Mouse (Mus musculus) macrophage (primary cell): ENCODE results near the gene Tubgcp6. TPM values are rescaled to one million over a fixed set of nuclear protein-coding genes. Genes with fewer than 3 reads are reported as not detected.

ENCODE experiments used
- H3K27ac ChIP-seq: fragments of 350-480 bp; formaldehyde crosslinking; 2 replicates; pipeline ENCODE4 v1.9.0; 2021
- H3K36me3 ChIP-seq: fragments of 350-480 bp; formaldehyde crosslinking; 2 replicates; pipeline ENCODE4 v1.9.0; 2021; ENCODE audit errors: inconsistent target
- H3K4me3 ChIP-seq: fragments of 350-480 bp; formaldehyde crosslinking; 2 replicates; pipeline ENCODE4 v1.9.0; 2021; ENCODE audit errors: inconsistent target
- H3K79me2 ChIP-seq: fragments of 350-480 bp; formaldehyde crosslinking; 2 replicates; pipeline ENCODE4 v1.9.0; 2021; ENCODE audit errors: inconsistent target
- WGBS: methylation state at CpG from one replicate; pipeline ENCODE4 v1.1.7; 2026; ENCODE audit warnings: inconsistent platforms; ENCODE audit not compliant: missing documents; 5-methylcytosine and 5-hydroxymethylcytosine counted together
- polyA plus RNA-seq: library from polyadenylated mRNA; stranded (reverse); fragments of 250-400 nt; gene quantifications from 3 replicates; pipeline ENCODE4 v1.2.4, GENCODE M21; 2018; ENCODE audit warnings: inconsistent platforms

The Tubgcp6 gene
- polyA plus RNA-seq, 1 experiment from 2014 or later = 4.1 TPM

DNA sequence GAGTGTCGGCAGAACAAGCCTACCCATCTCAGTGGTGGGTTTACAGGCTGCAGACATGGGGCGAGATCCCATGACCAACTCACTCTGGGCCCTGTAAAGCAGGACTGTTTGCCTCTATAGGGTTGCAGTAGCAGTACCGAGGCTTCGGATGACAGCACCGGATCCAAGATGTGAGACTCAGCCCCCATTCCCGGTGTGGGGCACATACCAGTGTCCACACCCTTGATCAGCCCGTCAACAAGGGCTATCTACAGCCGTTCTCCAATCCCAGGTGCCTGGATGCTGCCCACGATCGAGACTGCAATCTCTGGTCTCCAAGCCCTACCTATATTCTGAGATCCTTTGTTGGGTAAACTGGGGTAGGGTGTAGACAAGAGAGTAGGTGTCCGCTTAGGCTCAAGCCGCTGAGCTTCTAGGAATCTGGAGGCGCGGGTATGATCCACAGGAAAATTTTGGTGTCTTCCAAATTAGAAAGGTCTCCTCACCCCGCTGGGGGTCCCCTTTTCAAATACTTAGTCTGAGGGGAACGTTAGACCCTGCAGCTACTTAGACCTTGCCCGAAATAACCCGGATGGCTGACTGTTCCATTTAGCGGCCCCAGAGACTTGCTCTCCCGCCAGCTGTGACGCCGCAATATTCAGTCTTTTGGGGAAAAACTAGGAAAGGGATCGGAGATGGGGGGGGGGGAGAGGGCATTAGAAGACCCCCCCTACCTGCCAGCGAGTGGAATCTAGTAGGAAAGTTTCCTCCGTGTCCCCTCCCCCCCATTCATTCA lies 25.8 kb upstream of the Tubgcp6 start:
- Histone ChIP-seq H3K27ac (no peak overlapping the region), H3K36me3 (no peaks in the 10 kb centered on the region), H3K79me2 (no peaks in the 10 kb centered on the region), H3K4me3 (peak overlapping the region; percentile 17)
- WGBS = 21% methylated on average over 24 of the region's 25 CpGs

- H3K36me3 ChIP-seq = no peaks in the 10 kb centered on the region
- 73% methylated on average over 4 of the region's 4 CpGs for WGBS
- H3K4me3 ChIP-seq = no peak overlapping the region
- H3K79me2 ChIP-seq = no peaks in the 10 kb centered on the region
- no peak overlapping the region for H3K27ac ChIP-seq
These were observed 25.0 kb upstream of the Tubgcp6 start for GRCm38 (mm10) chr15:89147895-89148294.

- Histone ChIP-seq H3K4me3 (no peak overlapping the region), H3K27ac (no peak overlapping the region), H3K79me2 (no peaks in the 10 kb centered on the region), H3K36me3 (no peaks in the 10 kb centered on the region)
- 29% methylated on average over 10 of the region's 10 CpGs for WGBS
These were observed 24.5 kb upstream of the Tubgcp6 start for GRCm38 (mm10) chr15:89147456-89147855.

- Histone ChIP-seq H3K79me2 (no peaks in the 10 kb centered on the region), H3K27ac (no peak overlapping the region), H3K36me3 (no peaks in the 10 kb centered on the region), H3K4me3 (no peak overlapping the region)
- WGBS = under 1% methylated on average over 14 of the region's 16 CpGs
These were observed 24.1 kb upstream of the Tubgcp6 start for GRCm38 (mm10) chr15:89147024-89147423.

DNA sequence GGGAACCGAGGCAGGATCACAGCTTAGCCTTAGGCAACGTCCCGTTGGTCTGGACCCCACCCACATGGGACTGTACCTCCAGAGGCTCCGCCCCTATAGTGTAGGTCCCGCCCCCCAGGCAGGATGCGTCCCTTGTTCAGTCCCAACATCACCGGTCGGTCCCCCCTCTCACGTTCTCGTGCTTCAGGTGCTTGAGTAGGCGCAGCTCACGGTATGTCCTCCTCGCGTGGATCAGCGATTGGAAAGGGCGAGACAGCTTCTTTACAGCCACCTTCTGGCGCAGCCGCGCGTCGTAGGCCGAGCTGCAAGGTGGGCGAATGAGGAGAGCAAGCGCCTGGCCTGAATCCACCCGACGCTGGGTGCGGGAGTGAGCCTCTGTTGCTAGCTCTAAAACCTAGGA lies 23.6 kb upstream of the Tubgcp6 start:
- no peak overlapping the region for H3K4me3 ChIP-seq
- no peaks in the 10 kb centered on the region for H3K79me2 ChIP-seq
- 4% methylated on average over 27 of the region's 27 CpGs for WGBS
- H3K27ac ChIP-seq = no peak overlapping the region
- H3K36me3 ChIP-seq = no peaks in the 10 kb centered on the region

DNA sequence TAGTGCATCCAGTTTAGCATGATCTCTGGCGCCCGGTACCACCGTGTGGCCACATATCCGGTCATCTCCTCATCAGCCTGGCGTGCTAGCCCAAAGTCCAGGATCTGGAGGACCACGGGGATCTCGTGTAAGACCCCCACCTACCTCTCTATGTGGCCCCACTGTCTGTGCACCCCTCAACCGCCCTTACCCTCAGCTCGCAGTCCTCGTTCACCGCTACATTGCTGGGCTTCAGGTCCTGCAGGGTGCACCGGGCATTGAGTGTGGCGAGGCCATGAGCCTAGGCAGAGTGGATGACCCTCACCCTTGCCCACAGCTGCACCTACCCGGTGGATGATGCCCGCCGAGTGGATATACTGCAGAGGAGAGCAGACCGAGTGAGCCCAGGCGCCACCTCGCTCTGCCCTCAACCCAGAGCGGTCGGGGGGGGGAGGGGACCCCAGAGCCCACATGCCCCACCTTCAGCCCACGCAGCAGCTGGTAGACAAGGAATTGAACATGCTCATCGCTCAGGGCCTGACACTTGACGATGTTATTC lies 23.0 kb upstream of the Tubgcp6 start:
- no peak overlapping the region for H3K4me3 ChIP-seq
- WGBS = 89% methylated on average over 23 of the region's 24 CpGs
- no peak overlapping the region for H3K27ac ChIP-seq

GRCm38 (mm10) chr15:89144965-89145364 lies 22.1 kb upstream of the Tubgcp6 start:
- no peak overlapping the region for H3K27ac ChIP-seq
- H3K79me2 ChIP-seq = no peaks in the 10 kb centered on the region
- H3K36me3 ChIP-seq = no peaks in the 10 kb centered on the region
- H3K4me3 ChIP-seq = no peak overlapping the region
- WGBS = 52% methylated on average over 11 of the region's 11 CpGs

More for the DNA sequence above, 23.0 kb upstream of the Tubgcp6 start:
- H3K36me3 ChIP-seq = no peaks in the 10 kb centered on the region
- no peaks in the 10 kb centered on the region for H3K79me2 ChIP-seq

DNA sequence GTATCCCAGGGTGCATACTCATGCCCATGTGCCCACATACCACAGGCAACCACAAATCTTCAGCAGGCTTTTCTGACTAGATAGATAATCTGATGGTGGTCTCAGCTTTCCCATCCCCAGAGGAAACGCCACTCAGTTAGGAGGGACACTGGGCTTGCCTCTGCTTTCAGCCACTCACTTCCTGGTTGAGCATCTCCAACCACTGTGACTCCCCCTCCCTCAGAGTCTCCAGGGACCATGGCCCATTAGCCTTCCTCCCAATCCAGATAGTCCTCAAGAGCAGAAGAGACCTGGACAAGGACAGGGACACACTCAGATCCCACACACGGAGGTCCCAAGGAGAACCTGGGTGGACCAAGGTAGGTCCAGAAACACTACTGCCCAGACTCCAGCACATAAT lies 20.2 kb upstream of the Tubgcp6 start:
- Histone ChIP-seq H3K36me3 (no peaks in the 10 kb centered on the region), H3K27ac (no peak overlapping the region), H3K79me2 (no peaks in the 10 kb centered on the region), H3K4me3 (no peak overlapping the region)
- 63% methylated on average over 2 of the region's 2 CpGs for WGBS

- Histone ChIP-seq H3K27ac (no peak overlapping the region), H3K36me3 (no peaks in the 10 kb centered on the region), H3K4me3 (no peak overlapping the region), H3K79me2 (no peaks in the 10 kb centered on the region)
- 54% methylated on average over 4 of the region's 4 CpGs for WGBS
These were observed 19.0 kb upstream of the Tubgcp6 start for GRCm38 (mm10) chr15:89141905-89142304.

DNA sequence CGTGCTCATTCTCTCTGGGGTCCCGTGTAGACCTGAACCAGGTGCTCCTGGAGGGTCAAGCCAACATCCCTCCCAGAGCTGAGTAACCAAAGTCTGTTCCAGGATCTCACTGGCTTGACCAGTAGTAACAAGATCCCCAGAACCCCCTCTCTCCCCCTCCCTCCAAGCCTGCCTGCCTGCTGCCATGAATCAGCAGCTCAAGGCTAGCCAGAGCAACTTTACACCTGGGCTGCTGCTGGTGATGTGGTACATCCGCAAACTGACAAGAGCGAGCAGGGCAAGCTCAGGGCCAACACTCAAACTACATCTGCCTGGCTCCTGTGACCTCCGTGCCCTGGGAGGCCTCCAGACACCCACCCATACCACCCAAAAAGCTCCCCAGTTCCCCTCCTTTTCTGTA lies 18.5 kb upstream of the Tubgcp6 start:
- Histone ChIP-seq H3K27ac (no peak overlapping the region), H3K79me2 (no peaks in the 10 kb centered on the region), H3K4me3 (no peak overlapping the region), H3K36me3 (no peaks in the 10 kb centered on the region)
- WGBS = 24% methylated on average over 5 of the region's 5 CpGs

- Histone ChIP-seq H3K27ac (no peak within 1 kb of the TSS), H3K36me3 (no peaks in the 10 kb centered on the region), H3K79me2 (no peaks in the 10 kb centered on the region), H3K4me3 (no peak within 1 kb of the TSS)
- WGBS = 3% methylated on average over 21 of the region's 21 CpGs
These were observed 17.8 kb upstream of the Tubgcp6 start, which contains the start of gene Mapk12 for GRCm38 (mm10) chr15:89140659-89141252. TSS of gene Mapk12 (minus strand) at chr15:89140703.

GRCm38 (mm10) chr15:89140048-89140658 lies 17.2 kb upstream of the Tubgcp6 start:
- H3K4me3 ChIP-seq = no peak overlapping the region
- no peak overlapping the region for H3K27ac ChIP-seq
- no peaks in the 10 kb centered on the region for H3K79me2 ChIP-seq
- H3K36me3 ChIP-seq = no peaks in the 10 kb centered on the region
- under 1% methylated on average over 52 of the region's 53 CpGs for WGBS

GRCm38 (mm10) chr15:89138531-89138930 lies 15.6 kb upstream of the Tubgcp6 start:
- Histone ChIP-seq H3K4me3 (no peak overlapping the region), H3K36me3 (no peaks in the 10 kb centered on the region), H3K79me2 (no peaks in the 10 kb centered on the region), H3K27ac (no peak overlapping the region)
- 100% methylated on average over 3 of the region's 6 CpGs for WGBS

DNA sequence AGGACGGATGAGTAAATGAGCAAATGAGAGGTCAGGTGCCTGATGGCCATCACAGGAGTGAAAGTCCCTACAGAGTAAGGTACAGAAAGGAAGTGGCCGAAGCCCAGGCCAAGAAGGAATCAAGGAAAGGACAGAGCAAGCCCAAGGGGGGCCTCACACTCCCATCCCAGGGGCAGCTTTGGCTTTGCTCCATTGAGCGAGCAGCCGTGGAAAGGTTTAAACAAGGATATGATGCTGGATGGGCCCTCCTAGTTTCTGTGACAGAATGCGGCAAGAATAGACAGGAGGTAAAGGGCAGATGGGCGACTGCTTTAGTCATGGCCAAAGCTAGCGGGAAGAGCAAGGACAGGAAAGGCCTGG lies 15.1 kb upstream of the Tubgcp6 start:
- no peak overlapping the region for H3K27ac ChIP-seq
- WGBS = 94% methylated on average over 7 of the region's 7 CpGs
- H3K36me3 ChIP-seq = no peaks in the 10 kb centered on the region
- H3K79me2 ChIP-seq = no peaks in the 10 kb centered on the region
- no peak overlapping the region for H3K4me3 ChIP-seq
